Mouse (Mus musculus): ENCODE results near the gene Spib. TPM values are rescaled to one million over a fixed set of nuclear protein-coding genes. Genes with fewer than 3 reads are reported as not detected.

Gene Spib
- polyA plus RNA-seq, 1 experiment from 2014 or later: 0.25 TPM

- Histone ChIP-seq H3K9ac (peak overlapping the region; percentile 78), H3K4me3 (peak overlapping the region; percentile 66), H3K27me3 (no peaks in the 10 kb centered on the region), H3K4me1 (peaks cover 13% of the 10 kb centered on the region), H3K4me2 (replicated peaks) (peak overlapping the region; percentile 85), H3K36me3 (peaks cover 49% of the 10 kb centered on the region), H3K27ac (no peak overlapping the region), H3K9me3 (peaks cover 5% of the 10 kb centered on the region; the same call in 1 of the 2 replicates)
- ATAC-seq (ENCODE audit: low FRiP score, low read depth): no peak
- WGBS: 95% methylated on average over 13 of the region's 13 CpGs
Measured at GRCm38 (mm10) chr7:44547041-44547440, 15.2 kb upstream of the Spib start.

DNA sequence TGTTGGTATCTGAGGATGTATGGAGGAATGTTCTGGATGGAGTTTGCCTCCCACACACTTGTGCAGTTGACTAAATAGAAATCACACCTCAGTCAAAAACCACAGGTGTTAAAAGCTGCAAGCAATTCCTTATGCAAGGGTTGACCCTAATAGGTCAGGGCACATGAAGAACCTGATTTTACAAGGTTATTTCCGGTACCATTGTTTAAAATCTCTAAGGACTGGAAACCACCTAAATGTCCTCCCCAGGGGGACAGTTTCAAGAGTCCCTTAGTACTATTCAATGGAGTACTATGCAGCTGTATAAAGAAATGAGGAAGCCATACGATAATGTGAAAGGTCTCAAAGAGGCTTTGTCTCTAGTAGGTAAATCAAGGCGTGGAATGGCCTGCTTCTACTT lies 14.4 kb upstream of the Spib start:
- H3K27me3 ChIP-seq: no peaks in the 10 kb centered on the region
- no peak for ATAC-seq (ENCODE audit: low FRiP score, low read depth)
- peaks cover 49% of the 10 kb centered on the region for H3K36me3 ChIP-seq
- 0 out of 2 replicates have a peak overlapping the region, but pooled peaks have one; percentile 85 for H3K4me2 ChIP-seq (replicated peaks)
- no peak overlapping the region for H3K27ac ChIP-seq
- peaks cover 5% of the 10 kb centered on the region; the same call in 1 of the 2 replicates for H3K9me3 ChIP-seq
- H3K4me1 ChIP-seq: peaks cover 13% of the 10 kb centered on the region
- H3K4me3 ChIP-seq: no peak overlapping the region
- over 99% methylated on average over 3 of the region's 3 CpGs for WGBS
- no peak overlapping the region for H3K9ac ChIP-seq

GRCm38 (mm10) chr7:44543071-44543470 lies 11.2 kb upstream of the Spib start:
- no peak for ATAC-seq (ENCODE audit: low FRiP score, low read depth)
- H3K4me1 ChIP-seq: peaks cover 13% of the 10 kb centered on the region
- no peak overlapping the region for H3K27ac ChIP-seq
- no peak overlapping the region for H3K4me2 ChIP-seq (replicated peaks)
- H3K27me3 ChIP-seq: no peaks in the 10 kb centered on the region
- 0 out of 2 replicates have a peak overlapping the region, but pooled peaks have one; percentile 13 for H3K9ac ChIP-seq
- H3K9me3 ChIP-seq: peaks cover 5% of the 10 kb centered on the region; the same call in 1 of the 2 replicates
- no peak overlapping the region for H3K4me3 ChIP-seq
- peaks cover 62% of the 10 kb centered on the region for H3K36me3 ChIP-seq
- 77% methylated on average over 12 of the region's 12 CpGs for WGBS

- Histone ChIP-seq H3K27me3 (no peaks in the 10 kb centered on the region), H3K4me1 (peaks cover 8% of the 10 kb centered on the region), H3K9me3 (peaks cover 5% of the 10 kb centered on the region; the same call in 1 of the 2 replicates), H3K9ac (no peak overlapping the region), H3K4me2 (replicated peaks) (no peak overlapping the region), H3K27ac (no peak overlapping the region), H3K4me3 (no peak overlapping the region), H3K36me3 (peaks cover 67% of the 10 kb centered on the region)
- no peak for ATAC-seq (ENCODE audit: low FRiP score, low read depth)
- 93% methylated on average over 11 of the region's 11 CpGs for WGBS
Measured at GRCm38 (mm10) chr7:44542555-44542954, 10.7 kb upstream of the Spib start.

GRCm38 (mm10) chr7:44538756-44539624 lies 7.1 kb upstream of the Spib start:
- peaks cover 91% of the 10 kb centered on the region for H3K36me3 ChIP-seq
- no peak for ATAC-seq (ENCODE audit: low FRiP score, low read depth)
- no peak overlapping the region for H3K27ac ChIP-seq
- no peaks in the 10 kb centered on the region for H3K9me3 ChIP-seq
- no peak overlapping the region for H3K9ac ChIP-seq
- 91% methylated on average over 41 of the region's 41 CpGs for WGBS
- H3K27me3 ChIP-seq: no peaks in the 10 kb centered on the region
- H3K4me1 ChIP-seq: no peaks in the 10 kb centered on the region
- H3K4me2 ChIP-seq (replicated peaks): no peak overlapping the region
- no peak overlapping the region for H3K4me3 ChIP-seq

GRCm38 (mm10) chr7:44537496-44537895 lies 5.6 kb upstream of the Spib start:
- Histone ChIP-seq H3K9ac (no peak overlapping the region), H3K4me3 (no peak overlapping the region), H3K4me1 (no peaks in the 10 kb centered on the region), H3K4me2 (replicated peaks) (no peak overlapping the region), H3K9me3 (no peaks in the 10 kb centered on the region), H3K27me3 (no peaks in the 10 kb centered on the region), H3K27ac (no peak overlapping the region), H3K36me3 (peaks cover 100% of the 10 kb centered on the region)
- WGBS: 90% methylated on average over 13 of the region's 13 CpGs
- no peak for ATAC-seq (ENCODE audit: low FRiP score, low read depth)

DNA sequence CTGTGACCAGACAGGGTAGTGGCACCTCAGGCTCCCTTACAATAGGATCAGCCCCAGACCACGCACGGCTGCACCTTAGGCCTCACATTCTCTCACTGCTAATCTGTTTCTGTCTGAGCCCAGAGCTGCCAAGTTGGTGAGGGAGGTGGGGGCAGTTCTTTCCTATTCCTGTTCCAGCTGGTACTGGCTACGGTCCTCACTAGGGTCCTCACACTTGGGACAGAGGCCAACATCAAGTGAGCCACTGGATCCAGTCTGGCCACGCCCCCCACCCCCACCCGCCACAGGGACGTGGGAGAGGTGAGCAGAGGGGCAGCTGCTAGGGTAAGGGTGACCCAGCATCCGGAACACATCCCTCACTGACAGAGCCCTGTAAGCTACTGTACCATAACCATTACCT lies 5.1 kb upstream of the Spib start:
- H3K4me3 ChIP-seq: no peak overlapping the region
- H3K27me3 ChIP-seq: no peaks in the 10 kb centered on the region
- ATAC-seq (ENCODE audit: low FRiP score, low read depth): no peak
- H3K9ac ChIP-seq: no peak overlapping the region; the same call in 1 of the 2 replicates
- H3K4me1 ChIP-seq: no peaks in the 10 kb centered on the region
- WGBS: 81% methylated on average over 7 of the region's 7 CpGs
- H3K4me2 ChIP-seq (replicated peaks): no peak overlapping the region
- H3K9me3 ChIP-seq: no peaks in the 10 kb centered on the region
- H3K27ac ChIP-seq: no peak overlapping the region
- H3K36me3 ChIP-seq: peaks cover 100% of the 10 kb centered on the region

- peaks cover 96% of the 10 kb centered on the region for H3K36me3 ChIP-seq
- H3K27me3 ChIP-seq: no peaks in the 10 kb centered on the region
- no peaks in the 10 kb centered on the region for H3K9me3 ChIP-seq
- no peak for ATAC-seq (ENCODE audit: low FRiP score, low read depth)
- WGBS: 84% methylated on average over 6 of the region's 6 CpGs
- H3K4me3 ChIP-seq: no peak overlapping the region
- H3K27ac ChIP-seq: no peak overlapping the region
- no peak overlapping the region; the same call in 1 of the 2 replicates for H3K9ac ChIP-seq
- H3K4me1 ChIP-seq: no peaks in the 10 kb centered on the region
- no peak overlapping the region for H3K4me2 ChIP-seq (replicated peaks)
Measured at GRCm38 (mm10) chr7:44536590-44536968, 4.7 kb upstream of the Spib start.

DNA sequence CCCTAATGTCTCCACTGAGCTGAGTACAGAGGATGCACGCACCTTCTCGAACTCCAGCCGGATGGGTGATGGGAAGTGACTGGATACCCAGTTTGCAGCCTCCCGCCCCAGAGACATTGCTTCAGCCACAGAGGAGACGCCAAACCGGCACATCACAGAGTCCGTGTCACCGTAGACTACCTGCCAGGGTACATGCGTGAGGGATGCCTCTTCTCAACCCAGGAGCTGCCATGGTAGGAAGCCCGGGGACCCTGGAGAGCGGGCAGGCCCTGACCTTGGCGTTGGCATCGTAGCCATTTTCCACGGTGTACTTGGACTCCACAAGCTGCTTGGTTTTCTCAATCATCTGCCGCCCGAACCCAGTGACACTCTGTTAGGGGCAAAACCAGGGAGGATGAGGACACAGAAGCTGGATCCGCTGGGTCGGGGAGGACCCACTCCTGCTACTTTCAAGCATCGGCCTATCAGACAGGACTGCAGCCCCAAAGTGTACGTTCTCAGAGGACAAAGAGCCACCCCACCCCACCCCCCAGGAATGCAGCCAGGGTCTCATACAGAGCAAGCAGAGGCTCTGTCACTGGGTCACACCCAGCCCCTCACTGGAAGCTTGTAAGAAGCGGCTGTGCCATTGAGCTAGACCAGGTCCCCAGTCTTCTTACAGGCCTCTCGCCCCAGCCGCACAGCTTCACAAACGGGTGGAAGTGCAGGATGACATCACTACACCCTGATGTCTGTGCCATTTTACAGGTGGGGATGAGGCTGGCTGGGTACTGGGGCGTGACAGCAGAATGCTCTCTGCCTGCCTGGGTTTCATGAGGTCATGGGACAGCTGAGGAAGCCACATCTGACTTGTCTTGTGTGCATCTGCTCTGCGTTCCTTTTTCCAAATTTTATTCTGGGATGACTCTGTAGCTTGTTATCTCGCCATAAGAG lies 4.1 kb upstream of the Spib start:
- no peak for ATAC-seq (ENCODE audit: low FRiP score, low read depth)
- no peaks in the 10 kb centered on the region for H3K27me3 ChIP-seq
- 91% methylated on average over 27 of the region's 27 CpGs for WGBS

DNA sequence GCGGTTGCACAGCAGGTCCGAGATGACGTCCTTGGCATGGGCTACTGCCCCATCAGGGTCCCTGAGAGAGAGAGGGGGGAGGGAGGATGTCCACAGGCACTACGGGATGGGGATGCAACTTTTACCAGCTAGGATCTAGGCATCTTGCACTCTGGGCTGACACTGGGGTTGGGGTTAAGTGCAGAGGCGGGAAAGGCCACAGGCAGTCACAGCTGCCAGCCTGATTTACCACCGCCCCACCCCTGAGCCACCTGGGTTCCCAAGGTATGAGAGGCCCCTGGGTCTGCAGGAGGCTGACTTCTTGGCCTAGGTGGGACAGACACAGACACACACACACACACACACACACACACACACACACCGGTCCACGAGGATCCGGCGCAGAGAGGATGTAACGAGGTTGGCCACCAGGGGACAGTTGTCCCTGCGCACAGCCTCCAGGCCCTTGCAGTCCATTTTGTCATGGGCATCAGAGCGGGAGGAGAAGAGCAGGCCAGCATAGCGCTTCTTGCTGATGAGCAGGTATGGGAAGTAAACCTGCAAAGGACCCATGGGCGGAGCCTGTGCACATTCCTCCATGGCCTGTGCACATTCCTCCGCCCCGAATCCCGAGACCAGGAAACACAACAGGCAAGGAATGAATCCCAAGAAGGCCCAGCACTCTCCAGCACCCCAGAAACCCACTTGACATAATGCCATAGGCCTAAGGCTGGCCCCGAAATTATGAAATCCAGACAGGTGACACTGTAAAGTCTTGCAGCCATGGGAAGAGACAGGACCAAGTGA lies 3.0 kb upstream of the Spib start:
- no peak overlapping the region for H3K27ac ChIP-seq
- H3K27me3 ChIP-seq: no peaks in the 10 kb centered on the region
- H3K36me3 ChIP-seq: peaks cover 79% of the 10 kb centered on the region
- no peak for ATAC-seq (ENCODE audit: low FRiP score, low read depth)
- WGBS: 78% methylated on average over 19 of the region's 19 CpGs
- H3K9me3 ChIP-seq: no peaks in the 10 kb centered on the region
- H3K9ac ChIP-seq: no peak overlapping the region
- H3K4me1 ChIP-seq: no peaks in the 10 kb centered on the region
- no peak overlapping the region for H3K4me3 ChIP-seq
- no peak overlapping the region for H3K4me2 ChIP-seq (replicated peaks)

More for the DNA sequence above, 4.1 kb upstream of the Spib start:
- peaks cover 89% of the 10 kb centered on the region for H3K36me3 ChIP-seq
- no peak overlapping the region for H3K4me3 ChIP-seq
- no peak overlapping the region for H3K27ac ChIP-seq
- no peak overlapping the region for H3K9ac ChIP-seq
- no peaks in the 10 kb centered on the region for H3K9me3 ChIP-seq
- no peaks in the 10 kb centered on the region for H3K4me1 ChIP-seq
- H3K4me2 ChIP-seq (replicated peaks): no peak overlapping the region

DNA sequence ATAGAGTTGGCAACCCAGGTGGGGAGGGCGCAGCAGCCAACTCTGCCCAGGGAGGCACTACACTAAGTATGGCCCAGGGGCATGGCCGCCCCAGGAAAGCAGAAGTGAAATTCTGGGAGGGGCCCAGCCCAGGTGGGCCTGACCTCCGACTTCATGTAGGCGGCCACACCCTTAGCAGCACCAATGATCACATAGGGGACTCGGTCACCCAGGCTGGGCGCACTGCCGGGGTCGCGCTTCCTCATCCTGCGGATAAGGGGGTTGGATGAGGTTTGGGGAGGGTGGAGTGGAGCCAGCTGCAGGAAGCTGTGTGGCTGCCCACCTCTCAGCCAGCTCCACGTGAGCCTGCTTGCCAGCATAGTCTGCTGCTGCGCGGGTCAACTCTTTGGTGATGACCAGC lies 2.4 kb upstream of the Spib start:
- ATAC-seq (ENCODE audit: low FRiP score, low read depth): no peak
- Histone ChIP-seq H3K4me2 (replicated peaks) (no peak overlapping the region), H3K27ac (no peak overlapping the region), H3K9me3 (no peaks in the 10 kb centered on the region), H3K27me3 (peaks cover 2% of the 10 kb centered on the region), H3K4me1 (no peaks in the 10 kb centered on the region), H3K9ac (no peak overlapping the region), H3K36me3 (peaks cover 73% of the 10 kb centered on the region), H3K4me3 (no peak overlapping the region)
- WGBS: 90% methylated on average over 13 of the region's 13 CpGs

Data from limb, embryonic 13.5 days (tissue).